Mouse (Mus musculus) skeletal muscle tissue, adult 2 months (tissue): Measurements from ENCODE around the gene Pde10a.
A peak's percentile ranks its signal among the peaks of the same experiment; 100 is the strongest.

Experiments used
- DNase-seq: peaks from one replicate; pipeline ENCODE4 v3.0.0-alpha.2; 2012; ENCODE audit warnings: low read depth, low spot score

Pde10a gene

DNA sequence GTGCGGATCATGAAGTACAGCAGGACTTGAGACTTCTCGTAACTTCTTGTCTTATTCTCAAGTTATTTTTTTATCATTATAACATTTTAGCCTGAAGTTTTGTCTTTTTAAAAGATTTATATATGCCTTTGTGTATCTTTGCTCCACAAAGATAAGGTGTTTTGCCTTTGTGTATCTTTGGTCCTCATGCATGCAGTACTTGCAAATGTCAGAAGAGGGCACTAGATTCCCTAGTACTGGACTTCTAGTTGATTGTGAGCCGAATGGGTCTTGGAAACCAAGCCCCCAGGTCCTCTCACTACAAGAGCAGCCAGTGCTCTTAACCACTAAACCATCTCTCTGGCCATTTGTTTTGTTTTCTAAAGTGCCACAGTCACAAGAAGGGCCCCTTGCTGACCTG is 55.2 kb downstream of the Pde10a start:
- DNase-seq, result no peak

DNA sequence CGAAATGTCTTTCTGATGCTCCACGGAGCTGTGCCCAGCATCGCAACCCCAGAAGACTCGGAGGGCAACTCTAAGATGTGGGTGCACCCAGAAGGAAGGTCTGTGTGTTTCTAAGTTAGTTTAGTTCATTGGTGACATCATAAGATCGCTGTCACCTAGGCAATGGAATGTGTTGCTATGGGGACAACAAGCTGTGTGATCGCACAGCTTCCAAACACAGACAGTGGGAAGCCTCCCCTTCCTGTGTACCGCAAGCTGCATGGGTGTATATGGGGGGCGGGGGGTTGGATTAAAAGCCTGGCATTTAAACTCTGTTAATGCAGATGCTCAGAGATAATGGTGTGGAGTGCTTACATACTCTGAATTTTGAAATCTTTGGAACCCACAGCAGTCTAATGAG is 56.4 kb downstream of the Pde10a start:
- DNase-seq, result no peak

- peak; percentile 45 for DNase-seq
These were observed 67.5 kb downstream of the Pde10a start for GRCm38 (mm10) chr17:8592427-8593277.

DNA sequence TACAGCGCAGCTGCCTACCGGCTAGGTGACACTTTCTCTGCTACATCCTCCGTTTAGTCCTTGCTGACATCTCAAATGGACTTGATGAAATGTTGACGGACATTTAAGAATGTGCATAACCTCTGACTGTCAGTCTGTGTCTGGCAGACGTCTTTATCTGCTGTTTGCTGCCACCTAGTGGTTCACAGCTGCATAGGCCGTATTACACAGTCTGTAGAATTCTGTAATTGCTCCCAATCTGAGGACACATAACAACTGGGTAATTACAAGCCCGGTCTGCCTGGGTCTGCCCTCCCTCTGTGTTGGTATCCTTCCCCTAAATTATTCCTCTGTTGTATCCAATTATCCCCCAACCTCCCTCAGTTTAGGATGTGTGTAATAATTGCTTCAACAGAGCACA is 72.6 kb downstream of the Pde10a start:
- peak; percentile 52 for DNase-seq

DNA sequence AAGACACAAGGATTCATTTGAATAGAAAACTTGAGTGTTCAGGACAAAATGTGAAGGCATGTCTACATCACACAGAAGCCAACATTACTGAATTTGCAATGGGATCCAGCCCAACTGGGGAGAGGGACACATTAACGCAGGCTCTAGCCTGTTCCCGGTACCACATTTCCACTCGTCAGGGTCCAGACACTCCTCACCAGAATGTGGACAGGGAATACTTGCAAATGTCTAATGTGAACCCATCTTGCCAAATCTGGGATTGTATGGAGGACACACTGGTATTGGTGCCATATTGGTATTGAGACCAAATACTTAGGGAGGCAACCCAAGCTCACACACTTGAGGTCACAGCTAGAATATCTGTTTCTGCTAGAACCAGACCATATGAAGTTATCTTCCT is 77.8 kb downstream of the Pde10a start:
- DNase-seq, result no peak

DNA sequence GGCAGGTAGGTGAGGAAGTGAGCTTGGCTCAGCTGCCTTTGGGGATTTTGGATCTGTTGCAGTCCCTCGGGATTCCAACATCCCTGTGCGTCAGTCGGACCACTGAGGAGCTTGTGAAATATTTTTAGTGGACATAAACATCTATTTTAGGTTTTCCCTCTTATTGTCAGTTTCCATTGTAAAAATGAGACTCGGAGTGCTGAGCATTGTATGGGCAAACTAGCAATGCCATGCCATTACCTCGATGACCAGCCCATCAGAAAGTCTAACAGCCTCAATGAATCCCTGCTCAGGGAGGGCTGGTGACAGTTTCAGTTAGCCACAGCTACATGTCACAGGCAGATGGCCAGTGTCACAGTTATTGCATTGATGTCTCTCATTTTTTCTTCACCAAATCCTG is 80.7 kb downstream of the Pde10a start:
- no peak for DNase-seq

GRCm38 (mm10) chr17:8606695-8607094 is 81.5 kb downstream of the Pde10a start:
- DNase-seq, result no peak

- no peak for DNase-seq
These were observed 86.7 kb downstream of the Pde10a start for GRCm38 (mm10) chr17:8611916-8612315.

- DNase-seq, result peak; percentile 66
These were observed 88.8 kb downstream of the Pde10a start for GRCm38 (mm10) chr17:8613882-8614551.

DNA sequence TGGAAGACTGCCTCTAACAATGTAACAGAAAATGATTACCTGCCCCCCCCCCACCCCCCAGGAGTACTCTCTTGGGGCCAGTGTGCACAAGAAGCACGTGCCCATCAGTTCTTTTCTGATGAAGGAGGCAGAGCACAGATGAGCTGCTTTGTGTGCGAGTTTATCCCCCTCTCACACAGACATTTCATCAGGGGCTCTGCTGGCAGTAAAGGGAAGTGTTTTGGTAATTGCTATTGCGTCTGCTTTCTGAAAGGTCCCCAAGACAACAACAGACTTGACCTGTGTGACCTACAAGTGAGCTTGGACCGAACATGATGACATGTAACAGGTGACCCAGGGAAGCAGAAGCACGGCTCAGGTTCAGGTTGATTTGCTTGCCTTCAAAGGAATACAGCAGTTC is 95.2 kb downstream of the Pde10a start:
- DNase-seq, result no peak

DNA sequence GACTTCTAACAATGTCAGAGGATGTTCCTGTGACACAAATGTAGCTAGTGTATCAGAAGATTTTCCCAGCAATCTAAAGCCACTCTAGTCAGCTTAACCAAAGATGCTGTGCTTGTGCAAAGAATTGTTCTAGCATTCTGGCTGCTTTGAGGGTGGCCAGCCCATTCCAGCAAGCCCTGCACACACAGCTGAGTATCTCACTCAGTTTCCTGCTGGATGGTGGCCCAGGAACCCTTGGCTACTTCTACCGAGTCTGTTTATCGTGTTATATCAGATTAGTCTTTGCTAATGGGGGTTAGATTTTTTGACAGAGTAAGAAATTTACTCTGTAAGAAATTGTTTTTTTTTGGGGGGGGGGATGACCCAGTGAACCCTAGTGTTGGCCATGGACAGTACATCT is 95.9 kb downstream of the Pde10a start:
- peak; percentile 10 for DNase-seq

DNA sequence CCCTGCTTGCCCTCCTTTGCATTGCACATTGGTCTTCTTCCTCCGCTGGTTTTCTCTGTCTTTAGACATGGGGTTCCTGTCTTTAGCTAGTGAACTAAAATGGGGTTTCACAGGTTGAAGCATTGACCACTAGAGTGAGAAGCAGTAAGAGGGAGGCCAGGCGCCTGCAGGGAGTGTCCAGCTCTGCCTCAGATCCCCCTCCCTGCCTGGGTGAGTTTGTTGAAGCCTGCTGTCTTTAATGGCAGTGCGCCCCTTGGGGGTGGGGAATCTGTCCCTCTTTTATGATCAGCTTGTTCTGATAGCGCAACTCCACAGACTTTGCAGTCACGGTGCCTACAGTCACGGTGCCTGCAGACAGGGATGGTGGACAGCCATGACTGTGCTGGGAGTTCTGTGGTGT is 96.7 kb downstream of the Pde10a start:
- no peak for DNase-seq

GRCm38 (mm10) chr17:8626421-8626820 is 101.2 kb downstream of the Pde10a start:
- no peak for DNase-seq

DNA sequence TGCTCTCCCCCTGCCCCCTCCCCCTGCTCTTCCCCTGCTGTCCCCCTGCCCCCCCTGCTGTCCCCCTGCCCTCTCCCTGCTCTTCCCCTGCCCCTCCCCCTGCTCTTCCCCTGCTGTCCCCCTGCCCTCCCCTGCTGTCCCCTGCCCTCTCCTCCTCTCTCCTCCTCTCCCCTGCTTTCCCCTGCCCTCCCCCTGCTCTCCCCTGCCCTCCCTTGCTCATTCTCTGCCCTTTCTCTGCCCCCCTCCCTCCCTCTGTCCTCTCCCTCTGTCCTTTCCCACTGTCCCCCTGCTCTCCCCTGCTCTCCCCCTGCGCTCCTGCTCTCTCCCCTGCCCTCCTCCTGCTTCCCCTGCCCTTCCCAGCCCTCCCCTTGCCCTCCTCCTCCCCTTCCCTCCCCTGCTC is 106.5 kb downstream of the Pde10a start:
- no peak for DNase-seq

DNA sequence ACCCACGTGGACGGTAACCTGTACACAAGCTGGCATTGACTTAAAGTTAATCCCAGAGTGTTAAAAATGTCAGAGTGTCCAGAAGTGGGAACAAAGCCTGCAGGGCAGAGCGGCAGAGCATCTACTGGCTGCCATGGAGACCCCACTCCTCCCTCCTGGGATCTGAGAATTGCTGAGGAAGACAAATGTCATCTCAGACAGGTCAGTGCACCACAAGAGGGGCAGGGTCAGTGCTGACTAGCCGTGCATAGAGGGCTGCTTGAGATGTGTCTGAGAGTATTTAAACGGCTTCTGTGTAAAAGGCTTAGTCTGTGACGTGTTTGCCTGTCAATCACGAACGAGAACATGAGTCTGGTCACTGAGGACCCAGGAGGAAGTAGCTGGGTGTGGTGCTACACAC is 108.4 kb downstream of the Pde10a start:
- no peak for DNase-seq

DNA sequence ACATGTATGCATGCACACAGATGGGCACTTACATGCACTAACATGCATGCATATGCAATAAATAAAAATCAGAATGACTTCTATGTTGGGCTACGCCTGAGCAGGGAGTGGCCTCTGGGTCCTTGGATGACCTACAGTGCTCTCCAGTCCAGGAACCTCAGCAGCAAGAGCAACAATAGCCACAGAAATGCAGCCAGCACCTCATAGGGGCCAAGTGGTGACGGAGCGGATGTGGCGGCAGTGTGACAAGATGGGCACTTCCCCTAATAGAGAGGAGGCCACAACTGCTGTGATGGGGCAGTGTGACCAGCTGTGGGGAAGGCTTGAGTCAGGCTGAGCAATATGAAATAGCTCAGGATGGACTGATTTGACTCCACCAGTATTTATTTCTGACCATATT is 109.3 kb downstream of the Pde10a start:
- peak; percentile 25 for DNase-seq

DNA sequence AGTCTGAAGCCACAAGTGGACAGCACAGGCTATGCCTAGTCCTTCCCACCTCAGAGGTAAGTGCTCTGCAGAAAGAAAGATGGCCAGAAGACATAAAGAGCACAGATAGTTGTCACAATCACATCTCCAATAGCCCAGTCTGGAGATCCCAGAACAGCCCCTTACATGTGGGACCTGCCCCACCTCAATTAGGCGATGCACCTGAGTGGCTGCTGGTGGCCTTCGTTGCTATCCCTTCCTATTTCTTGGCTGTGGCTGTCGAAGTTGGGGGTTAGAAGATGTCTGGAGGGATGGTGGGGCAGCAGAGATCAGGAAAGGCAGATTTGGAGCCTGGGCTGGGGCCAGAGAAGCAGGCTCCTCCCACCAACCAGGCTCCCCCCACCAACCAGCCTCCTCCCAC is 111.1 kb downstream of the Pde10a start:
- DNase-seq, result no peak

- no peak for DNase-seq
These were observed 111.5 kb downstream of the Pde10a start for GRCm38 (mm10) chr17:8636691-8637090.

DNA sequence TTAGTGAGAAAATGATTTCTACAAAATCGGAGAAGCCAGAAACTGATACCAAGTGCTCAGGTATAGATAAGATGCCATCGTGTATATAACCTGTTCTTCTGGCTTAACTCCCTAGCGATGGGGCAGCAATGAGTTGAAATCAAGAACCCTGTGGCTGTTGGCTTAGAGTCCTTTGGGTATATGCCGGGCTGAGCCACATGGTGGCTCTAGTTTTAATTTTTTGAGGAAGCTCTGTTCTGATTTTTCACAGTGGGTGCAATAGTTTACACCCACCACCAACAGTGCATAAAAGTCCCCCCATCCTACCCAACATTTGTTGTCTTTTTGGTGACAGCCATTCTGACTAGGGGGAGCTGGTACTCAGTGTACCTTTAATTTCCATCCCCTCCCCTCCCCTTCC is 112.0 kb downstream of the Pde10a start:
- DNase-seq, result no peak

DNA sequence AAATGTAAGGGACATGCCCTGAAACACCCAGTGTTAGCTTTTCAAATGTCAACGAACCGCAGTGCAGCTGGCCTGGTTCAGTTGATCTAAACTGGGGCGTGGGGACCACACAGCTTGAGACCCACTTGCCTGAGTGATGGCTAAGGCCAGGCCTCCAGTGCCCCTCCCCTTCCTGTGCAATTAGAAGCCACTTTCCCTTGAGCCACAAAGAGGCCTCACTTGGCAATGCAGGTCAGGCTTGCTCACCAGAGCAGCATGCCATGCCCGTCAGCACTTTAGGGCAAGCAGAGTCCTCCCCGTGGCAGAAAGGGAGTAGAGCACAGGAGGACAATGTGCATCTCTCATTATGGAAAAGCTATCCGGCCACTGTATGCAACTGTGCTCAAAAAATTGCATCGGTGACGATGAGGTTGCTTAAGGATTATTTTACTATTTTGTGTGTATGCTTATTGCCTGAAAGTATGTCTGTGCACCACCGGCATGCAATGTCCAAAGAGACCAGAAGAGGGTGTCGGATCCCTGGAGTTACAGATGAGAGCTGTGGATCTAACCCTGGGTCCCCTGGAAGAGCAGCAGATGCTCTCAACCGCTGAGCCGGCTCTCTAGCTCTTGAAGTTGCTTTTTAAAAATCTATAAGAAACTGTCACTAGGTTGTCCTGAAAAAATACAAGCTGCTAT is 114.7 kb downstream of the Pde10a start:
- no peak for DNase-seq

DNA sequence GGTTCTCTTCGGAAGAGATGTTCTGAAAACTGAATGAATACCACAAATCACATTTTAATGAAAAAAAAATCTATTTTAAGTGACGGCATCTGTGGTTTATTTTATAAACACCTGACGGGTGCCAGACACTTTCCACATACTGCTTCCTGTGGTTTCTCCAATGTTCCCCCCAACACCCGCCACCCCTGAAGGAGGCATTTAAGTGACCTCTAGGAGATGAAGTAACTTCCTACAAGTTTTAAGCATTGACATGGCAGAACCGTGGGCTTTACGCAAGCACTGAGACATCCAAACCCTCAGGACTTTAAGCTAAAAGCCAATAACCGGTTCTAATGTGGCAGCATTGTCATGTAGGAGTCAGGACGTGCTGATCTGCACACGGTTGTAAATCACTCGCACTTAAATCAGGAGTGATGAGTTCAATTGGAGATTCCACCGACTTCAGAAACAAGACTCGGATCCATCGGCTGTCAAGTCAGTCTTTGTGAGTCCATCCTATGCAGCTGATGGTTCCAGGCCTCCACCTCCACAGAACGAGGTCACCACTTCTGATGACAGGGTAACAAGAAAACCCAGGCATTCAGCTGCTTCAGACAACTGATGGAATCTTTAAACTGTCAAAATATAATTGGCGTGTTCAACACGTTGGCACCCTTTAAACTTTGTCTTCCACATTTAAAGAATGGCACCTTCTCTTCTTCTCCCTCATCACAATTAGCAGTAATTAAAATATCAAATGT is 115.7 kb downstream of the Pde10a start:
- no peak for DNase-seq

- DNase-seq, result no peak
These were observed 116.3 kb downstream of the Pde10a start for GRCm38 (mm10) chr17:8641491-8641890.
